Mouse (Mus musculus) forebrain, embryonic 12.5 days (tissue): Measurements from ENCODE around the gene Samt1. TPM values are rescaled to one million over a fixed set of nuclear protein-coding genes. Genes with fewer than 3 reads are reported as not detected.
"Not testable (repeated sequence)": the region's sequence is repeated elsewhere in the genome, so short reads cannot be mapped to it uniquely, and the experiment has no call there.

Source experiments
- ATAC-seq: fragments of 200-750 bp; cut with Nextera tagmentation; 2 replicates; pipeline ENCODE4 v1.8.0; 2017; ENCODE audit warnings: moderate TSS enrichment; ENCODE audit not compliant: low FRiP score
- H3K27ac ChIP-seq: fragments of 300-500 bp; sonication (generic); 2 replicates; pipeline ENCODE4 v1.5.1; 2016; ENCODE audit warnings: mild to moderate bottlenecking
- H3K27me3 ChIP-seq: fragments of 300-500 bp; sonication (generic); 2 replicates; pipeline ENCODE4 v1.6.1; 2016; ENCODE audit warnings: mild to moderate bottlenecking
- H3K36me3 ChIP-seq: fragments of 300-500 bp; sonication (generic); replicated peaks from 2 replicates; pipeline ENCODE4 v1.6.1; 2016; ENCODE audit warnings: mild to moderate bottlenecking
- H3K4me1 ChIP-seq: fragments of 300-500 bp; sonication (generic); 2 replicates; pipeline ENCODE4 v1.6.1; 2016
- H3K4me2 ChIP-seq: fragments of 300-500 bp; sonication (generic); 2 replicates; pipeline ENCODE4 v1.6.1; 2016; ENCODE audit warnings: mild to moderate bottlenecking, moderate library complexity
- H3K4me3 ChIP-seq: fragments of 300-500 bp; sonication (generic); replicated peaks from 2 replicates; pipeline ENCODE4 v1.5.1; 2016; ENCODE audit warnings: mild to moderate bottlenecking
- H3K9ac ChIP-seq: fragments of 300-500 bp; sonication (generic); 2 replicates; pipeline ENCODE4 v1.6.1; 2016; ENCODE audit warnings: mild to moderate bottlenecking
- H3K9me3 ChIP-seq: fragments of 300-500 bp; sonication (generic); 2 replicates; pipeline ENCODE4 v1.6.1; 2016
- WGBS: fragments of 180-500 bp; shearing (Covaris S2); methylation state at CpG from one replicate; pipeline ENCODE4 v1.1.7; 2016; 5-methylcytosine and 5-hydroxymethylcytosine counted together
- polyA plus RNA-seq: library from polyadenylated mRNA; unstranded; fragments of >200 nt; fragmentation: Nextera tagmentation; extraction: Ambion mirVana; gene quantifications from 2 replicates; pipeline ENCODE4 v1.2.1, GENCODE M21; 2016

The Samt1 gene
- polyA plus RNA-seq = not detected in 2 replicates

GRCm38 (mm10) chrX:154012540-154012939 is at the start of gene Samt1:
TSS of gene Samt1 (minus strand) at chrX:154012640.
- H3K27ac ChIP-seq, H3K4me3 ChIP-seq, H3K36me3 ChIP-seq, ATAC-seq, H3K9me3 ChIP-seq, H3K27me3 ChIP-seq, H3K9ac ChIP-seq, H3K4me2 ChIP-seq, H3K4me1 ChIP-seq: not testable (repeated sequence)

GRCm38 (mm10) chrX:154054939-154055338 is 42.5 kb upstream of the Samt1 start, which contains the start of gene Gm10057:
TSS of gene Gm10057 (minus strand) at chrX:154055039.
- ATAC-seq, H3K36me3 ChIP-seq, H3K27ac ChIP-seq, H3K9me3 ChIP-seq, H3K4me1 ChIP-seq, H3K27me3 ChIP-seq, H3K9ac ChIP-seq, H3K4me2 ChIP-seq, H3K4me3 ChIP-seq: not testable (repeated sequence)

- H3K36me3 ChIP-seq, H3K9me3 ChIP-seq, H3K4me2 ChIP-seq, H3K27ac ChIP-seq, H3K4me3 ChIP-seq, ATAC-seq, H3K9ac ChIP-seq, H3K4me1 ChIP-seq, H3K27me3 ChIP-seq: not testable (repeated sequence)
These were observed 21.3 kb upstream of the Samt1 start, which contains the start of gene 4921511M17Rik for GRCm38 (mm10) chrX:154033727-154034126. TSS of gene 4921511M17Rik (minus strand) at chrX:154033827.

GRCm38 (mm10) chrX:153976914-153977313 is 35.5 kb downstream of the Samt1 start:
- ATAC-seq = peak; percentile 33; the same call in 1 of the 2 replicates
- WGBS = no CpG with 5 or more reads among the region's 2 CpGs
- not testable (repeated sequence) for H3K36me3 ChIP-seq, H3K4me3 ChIP-seq, H3K9ac ChIP-seq, H3K9me3 ChIP-seq, H3K27me3 ChIP-seq, H3K4me2 ChIP-seq, H3K27ac ChIP-seq, H3K4me1 ChIP-seq

- ATAC-seq, H3K4me3 ChIP-seq: not testable (repeated sequence)
- 36% methylated on average over 4 of the region's 4 CpGs for WGBS
These were observed 36.0 kb downstream of the Samt1 start for GRCm38 (mm10) chrX:153976467-153976866.

GRCm38 (mm10) chrX:153974450-153974849 is 38.0 kb downstream of the Samt1 start:
- no peak for ATAC-seq
- H3K4me1 ChIP-seq = no peaks in the 10 kb centered on the region
- WGBS = 32% methylated on average over 2 of the region's 2 CpGs

More at GRCm38 (mm10) chrX:153976467-153976866, 36.0 kb downstream of the Samt1 start:
- not testable (repeated sequence) for H3K27me3 ChIP-seq, H3K4me1 ChIP-seq, H3K9ac ChIP-seq, H3K27ac ChIP-seq, H3K9me3 ChIP-seq, H3K4me2 ChIP-seq, H3K36me3 ChIP-seq

GRCm38 (mm10) chrX:153952866-153953265 is 59.6 kb downstream of the Samt1 start:
- H3K27ac ChIP-seq, H3K9ac ChIP-seq, H3K36me3 ChIP-seq, H3K4me2 ChIP-seq, H3K4me1 ChIP-seq, H3K9me3 ChIP-seq, ATAC-seq, H3K4me3 ChIP-seq, H3K27me3 ChIP-seq: not testable (repeated sequence)
- WGBS = no CpG with 5 or more reads among the region's 2 CpGs

More at GRCm38 (mm10) chrX:153974450-153974849, 38.0 kb downstream of the Samt1 start:
- no peak overlapping the region for H3K27ac ChIP-seq
- H3K36me3 ChIP-seq = no peaks in the 10 kb centered on the region
- no peak overlapping the region for H3K4me3 ChIP-seq
- H3K27me3 ChIP-seq = no peaks in the 10 kb centered on the region
- no peak overlapping the region for H3K9ac ChIP-seq
- no peak overlapping the region for H3K4me2 ChIP-seq
- no peaks in the 10 kb centered on the region for H3K9me3 ChIP-seq

Other genes starting within 250 kb of the Samt1 start
- 15.3 and 17.1 TPM in 2 replicates for gene Spin2c, start 180.4 kb downstream of the Samt1 start, polyA plus RNA-seq
- not detected in 2 replicates for gene 4921511M17Rik, start 21.2 kb upstream of the Samt1 start, polyA plus RNA-seq
- gene Gm10057, start 42.4 kb upstream of the Samt1 start, polyA plus RNA-seq = not detected in 2 replicates
- gene Gm15140, start 108.0 kb upstream of the Samt1 start, polyA plus RNA-seq = not detected in 2 replicates